ENCODE assay signal across 10 mouse cellular contexts in genomic region chr17:30737797-30738196, GRCm38 (mm10).
DNase-seq lines count a peak whose midpoint lies in the region; ATAC-seq and TF ChIP-seq lines count a peak whose summit lies in the region.
"Had no signal": no experiment of that assay in that cellular context is flagged by ENCODE, and none has a peak within 500 bp of the region (broad histone marks: within the 10 kb centered on the region; RNA-seq: fewer than 3 reads in every experiment).

No protein-coding gene starts in this region.

- no peaks in the 10 kb centered on the region for H3K4me1 ChIP-seq in hindbrain, postnatal 0 days (ENCODE audit: insufficient read depth, low read length)
- H3K4me1 ChIP-seq in hindbrain, embryonic 14.5 days (replicated peaks; ENCODE audit: control insufficient read depth, insufficient read depth, low read length): no peaks in the 10 kb centered on the region
- no peaks in the 10 kb centered on the region for H3K4me1 ChIP-seq in embryonic facial prominence, embryonic 14.5 days (ENCODE audit: control insufficient read depth, insufficient read depth, low read length)
- H3K4me1 ChIP-seq in midbrain, postnatal 0 days (ENCODE audit: insufficient read depth, low read length): no peaks in the 10 kb centered on the region
- H3K4me1 ChIP-seq: liver, embryonic 15.5 days had no signal

- no peaks in the 10 kb centered on the region for H3K9me3 ChIP-seq in hindbrain, postnatal 0 days (ENCODE audit: low read length)
- H3K9me3 ChIP-seq in hindbrain, embryonic 14.5 days (ENCODE audit: control insufficient read depth, low read length): no peaks in the 10 kb centered on the region
- H3K9me3 ChIP-seq in embryonic facial prominence, embryonic 14.5 days (ENCODE audit: control insufficient read depth, low read length): no peaks in the 10 kb centered on the region
- H3K9me3 ChIP-seq in midbrain, postnatal 0 days (ENCODE audit: low read length): no peaks in the 10 kb centered on the region
- H3K9me3 ChIP-seq: liver, embryonic 15.5 days had no signal

- peak; percentile 62 for TF ChIP-seq CTCF in hindbrain, postnatal 0 days (IDR thresholded peaks at IDR 0.05; ENCODE audit: low read depth)
- peak; percentile 52 for TF ChIP-seq CTCF in midbrain, postnatal 0 days (IDR thresholded peaks at IDR 0.05)

- ATAC-seq in hindbrain, postnatal 0 days: no peak
- no peak for ATAC-seq in hindbrain, embryonic 14.5 days (ENCODE audit: low FRiP score)
- no peak for ATAC-seq in embryonic facial prominence, embryonic 14.5 days (ENCODE audit: low read depth)
- ATAC-seq in midbrain, postnatal 0 days (ENCODE audit: low FRiP score): no peak

- H3K4me3 ChIP-seq in hindbrain, postnatal 0 days (ENCODE audit: low read length): no peak overlapping the region
- no peak overlapping the region for H3K4me3 ChIP-seq in hindbrain, embryonic 14.5 days (replicated peaks; ENCODE audit: low read length)
- H3K4me3 ChIP-seq in embryonic facial prominence, embryonic 14.5 days (ENCODE audit: low read depth, low read length): no peak overlapping the region
- H3K4me3 ChIP-seq in midbrain, postnatal 0 days (ENCODE audit: low read depth, low read length): no peak overlapping the region
- H3K4me3 ChIP-seq: erythroblast, embryonic 14.5 days; liver, embryonic 15.5 days had no signal

- H3K4me2 ChIP-seq in hindbrain, postnatal 0 days (ENCODE audit: low read depth, low read length): no peak overlapping the region
- H3K4me2 ChIP-seq in hindbrain, embryonic 14.5 days (replicated peaks): no peak overlapping the region
- no peak overlapping the region for H3K4me2 ChIP-seq in embryonic facial prominence, embryonic 14.5 days (ENCODE audit: low read depth, low read length)
- no peak overlapping the region for H3K4me2 ChIP-seq in midbrain, postnatal 0 days (ENCODE audit: low read depth, low read length, poor library complexity, severe bottlenecking)
- H3K4me2 ChIP-seq: liver, embryonic 15.5 days had no signal

- H3K9ac ChIP-seq in hindbrain, postnatal 0 days (replicated peaks; ENCODE audit: low read length): no peak overlapping the region
- H3K9ac ChIP-seq in hindbrain, embryonic 14.5 days: no peak overlapping the region
- no peak overlapping the region for H3K9ac ChIP-seq in embryonic facial prominence, embryonic 14.5 days (ENCODE audit: low read depth, low read length)
- no peak overlapping the region for H3K9ac ChIP-seq in midbrain, postnatal 0 days (replicated peaks; ENCODE audit: low read length, poor library complexity, severe bottlenecking)
- H3K9ac ChIP-seq: liver, embryonic 15.5 days had no signal

- H3K27me3 ChIP-seq in hindbrain, postnatal 0 days (ENCODE audit: insufficient read depth, low read length): no peaks in the 10 kb centered on the region
- H3K27me3 ChIP-seq in hindbrain, embryonic 14.5 days (ENCODE audit: control insufficient read depth, insufficient read depth, low read length): no peaks in the 10 kb centered on the region
- H3K27me3 ChIP-seq in embryonic facial prominence, embryonic 14.5 days (replicated peaks; ENCODE audit: control insufficient read depth, insufficient read depth, low read length): no peaks in the 10 kb centered on the region
- no peaks in the 10 kb centered on the region for H3K27me3 ChIP-seq in midbrain, postnatal 0 days (ENCODE audit: insufficient read depth, low read length)
- H3K27me3 ChIP-seq: liver, embryonic 15.5 days had no signal

- no peak overlapping the region for H3K27ac ChIP-seq in hindbrain, postnatal 0 days
- no peak overlapping the region for H3K27ac ChIP-seq in hindbrain, embryonic 14.5 days
- no peak overlapping the region for H3K27ac ChIP-seq in embryonic facial prominence, embryonic 14.5 days (replicated peaks; ENCODE audit: low read depth, low read length)
- no peak overlapping the region for H3K27ac ChIP-seq in midbrain, postnatal 0 days (ENCODE audit: low read depth, low read length)
- H3K27ac ChIP-seq: liver, embryonic 15.5 days had no signal

- H3K36me3 ChIP-seq in hindbrain, postnatal 0 days (ENCODE audit: insufficient read depth, low read length): no peaks in the 10 kb centered on the region
- H3K36me3 ChIP-seq in hindbrain, embryonic 14.5 days (replicated peaks; ENCODE audit: control insufficient read depth, insufficient read depth): no peaks in the 10 kb centered on the region
- no peaks in the 10 kb centered on the region for H3K36me3 ChIP-seq in embryonic facial prominence, embryonic 14.5 days (ENCODE audit: control insufficient read depth, insufficient read depth, low read length)
- no peaks in the 10 kb centered on the region for H3K36me3 ChIP-seq in midbrain, postnatal 0 days (ENCODE audit: insufficient read depth, low read length)
- H3K36me3 ChIP-seq: liver, embryonic 15.5 days had no signal

- 51% methylated on average over 6 of the region's 6 CpGs for WGBS in hindbrain, postnatal 0 days
- 50% methylated on average over 6 of the region's 6 CpGs for WGBS in hindbrain, embryonic 14.5 days
- 33% methylated on average over 6 of the region's 6 CpGs for WGBS in embryonic facial prominence, embryonic 14.5 days
- WGBS in midbrain, postnatal 0 days: 53% methylated on average over 6 of the region's 6 CpGs

- DNase-seq in hindbrain, postnatal 0 days (ENCODE audit: low spot score): peak; percentile 25
- DNase-seq in hindbrain, embryonic 14.5 days (ENCODE audit: low spot score): no peak
- peak; percentile 47 for DNase-seq in urinary bladder, postnatal 14 days (ENCODE audit: low spot score)
- no peak for DNase-seq in urinary bladder, postnatal 4 days (ENCODE audit: low spot score in 2 of 2)
- DNase-seq in adrenal gland, postnatal 4 days (ENCODE audit: low spot score in 2 of 2): peak; percentile 39 to 41
- peak; percentile 14 for DNase-seq in embryonic facial prominence, embryonic 14.5 days (ENCODE audit: low spot score)
- no peak for DNase-seq in midbrain, postnatal 0 days (ENCODE audit: low spot score)
- no peak for DNase-seq in frontal cortex, postnatal 10 days (ENCODE audit: low spot score in 2 of 2)

Comparison
In these comparisons a context has a peak if more than half of its experiments do, and no peak if none do; other contexts are left out.
1. DNase-seq: peak in hindbrain, postnatal 0 days (single experiment), urinary bladder, postnatal 14 days (single experiment), adrenal gland, postnatal 4 days (2 of 2) and embryonic facial prominence, embryonic 14.5 days (single experiment); none in hindbrain, embryonic 14.5 days (single experiment), urinary bladder, postnatal 4 days (0 of 2), midbrain, postnatal 0 days (single experiment) and frontal cortex, postnatal 10 days (0 of 2).